In the genomic region with DNA sequence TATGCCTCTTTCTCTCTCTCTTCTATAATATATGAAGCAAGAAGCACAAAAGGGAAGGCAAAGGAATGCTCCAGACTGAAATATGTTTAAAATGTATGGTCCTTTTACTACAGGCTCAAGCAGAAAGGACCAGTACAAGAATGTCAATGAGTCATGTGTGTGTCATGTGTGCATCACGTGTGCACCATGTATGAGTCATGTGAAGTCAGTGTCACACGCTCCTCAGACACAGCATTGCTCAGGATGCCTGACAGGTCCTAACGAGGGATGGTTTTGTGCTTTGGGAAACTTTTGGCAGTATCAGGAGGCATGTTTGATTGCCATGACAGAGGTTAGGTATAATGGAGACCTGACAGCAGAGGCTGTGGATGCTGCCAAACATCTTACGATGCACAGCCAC, we compare ENCODE assay signal across 38 mouse cellular contexts. TPM values are rescaled to one million over a fixed set of nuclear protein-coding genes. Genes with fewer than 3 reads are reported as not detected.
"Had no signal": no experiment of that assay in that cellular context is flagged by ENCODE, and none has a peak within 500 bp of the region (broad histone marks: within the 10 kb centered on the region; RNA-seq: fewer than 3 reads in every experiment).

No protein-coding gene starts in this region.

- H3K27me3 ChIP-seq: heart, embryonic 12.5 days; hindbrain, embryonic 13.5 days; hindbrain, embryonic 15.5 days; kidney, embryonic 15.5 days; limb, embryonic 13.5 days; limb, embryonic 15.5 days; liver, embryonic 12.5 days had no signal

- H3K4me2 ChIP-seq: heart, embryonic 12.5 days; hindbrain, embryonic 13.5 days; hindbrain, embryonic 15.5 days; kidney, embryonic 15.5 days; limb, embryonic 13.5 days; limb, embryonic 15.5 days; liver, embryonic 12.5 days had no signal

- H3K9ac ChIP-seq: heart, embryonic 12.5 days; hindbrain, embryonic 13.5 days; hindbrain, embryonic 15.5 days; kidney, embryonic 15.5 days; limb, embryonic 13.5 days; limb, embryonic 15.5 days; liver, embryonic 12.5 days; liver, embryonic 14.5 days had no signal

- H3K27ac ChIP-seq: gastrocnemius, adult 2 months; heart, adult 2 months; heart, embryonic 10.5 days; hindbrain, embryonic 10.5 days; hindbrain, embryonic 13.5 days; hindbrain, embryonic 15.5 days; hindbrain, postnatal 0 days; kidney, embryonic 15.5 days; kidney, postnatal 0 days; limb, embryonic 13.5 days; limb, embryonic 15.5 days; liver, embryonic 12.5 days; liver, embryonic 14.5 days had no signal

- H3K4me3 ChIP-seq: gastrocnemius, adult 2 months; heart, adult 2 months; heart, embryonic 10.5 days; heart, embryonic 12.5 days; hindbrain, embryonic 10.5 days; hindbrain, embryonic 13.5 days; hindbrain, embryonic 15.5 days; kidney, embryonic 15.5 days; limb, embryonic 13.5 days; limb, embryonic 15.5 days; liver, embryonic 12.5 days had no signal

- H3K36me3 ChIP-seq: heart, embryonic 10.5 days; heart, embryonic 12.5 days; hindbrain, embryonic 10.5 days; hindbrain, embryonic 13.5 days; hindbrain, embryonic 15.5 days; kidney, embryonic 15.5 days; limb, embryonic 13.5 days; limb, embryonic 15.5 days; liver, embryonic 12.5 days had no signal

- DNase-seq: gastrocnemius, adult 2 months; gastrocnemius, postnatal 10 days; gastrocnemius, postnatal 25 days; heart, adult 2 months; heart, postnatal 10 days; heart, postnatal 4 days; kidney, adult 11 months; kidney, adult 2 months; kidney, adult 9 months; kidney, postnatal 14 days; kidney, postnatal 4 days; layer of hippocampus, adult 9-11 months; layer of hippocampus, postnatal 36 days; left cerebral cortex, postnatal 4 days had no signal

- H3K4me1 ChIP-seq: heart, embryonic 10.5 days; heart, embryonic 12.5 days; hindbrain, embryonic 10.5 days; hindbrain, embryonic 13.5 days; kidney, embryonic 15.5 days; limb, embryonic 15.5 days; liver, embryonic 12.5 days had no signal

- ATAC-seq: hindbrain, postnatal 0 days; intestine, embryonic 16.5 days; liver, embryonic 12.5 days had no signal

- H3K9me3 ChIP-seq: heart, embryonic 10.5 days; heart, embryonic 12.5 days; hindbrain, embryonic 10.5 days; hindbrain, embryonic 13.5 days; hindbrain, embryonic 15.5 days; kidney, embryonic 15.5 days; limb, embryonic 13.5 days; limb, embryonic 15.5 days; liver, embryonic 12.5 days had no signal

RNA-seq across cellular contexts. Expression of a gene that starts 9.2 kb away (rescaled TPM):
- total RNA-seq: layer of hippocampus, postnatal 14 days; layer of hippocampus, postnatal 36 days; liver, adult 2 months had no signal
- polyA plus RNA-seq: liver, adult 2 months had no signal

RNA-seq across cellular contexts. Expression of a gene that starts 25.1 kb away (rescaled TPM):
- total RNA-seq: gastrocnemius, adult 2 months; gastrocnemius, postnatal 25 days; gastrocnemius, postnatal 4 days; heart, adult 2 months; heart, postnatal 10 days; heart, postnatal 25 days; hindbrain, postnatal 0 days; layer of hippocampus, postnatal 14 days; layer of hippocampus, postnatal 36 days; left cerebral cortex, adult 18-20 months; left cerebral cortex, adult 8-10 months; left cerebral cortex, postnatal 10 days; liver, adult 2 months had no signal
- polyA plus RNA-seq: heart, embryonic 10.5 days; heart, embryonic 12.5 days; heart, embryonic 14.5 days; hindbrain, embryonic 10.5 days; hindbrain, embryonic 13.5 days; hindbrain, embryonic 15.5 days; hindbrain, postnatal 0 days; intestine, embryonic 14.5 days; intestine, embryonic 16.5 days; kidney, adult 2 months; kidney, embryonic 15.5 days; kidney, postnatal 0 days; limb, embryonic 11.5 days; limb, embryonic 13.5 days; limb, embryonic 15.5 days; liver, adult 2 months; liver, embryonic 12.5 days; liver, embryonic 14.5 days; liver, embryonic 16.5 days had no signal
